Mouse (Mus musculus) layer of hippocampus, postnatal 36 days (tissue): ENCODE measurements at regions not wholly inside any gene's neighbourhood (a gene's known extent, or its start where the extent isn't known, plus 50 kb on each side); places are given as distances from the start of the nearest gene placed in this dataset.

ENCODE experiments used
- DNase-seq, 2 experiments: peaks; one replicate each; pipeline ENCODE4 v3.0.0; 2022

DNA sequence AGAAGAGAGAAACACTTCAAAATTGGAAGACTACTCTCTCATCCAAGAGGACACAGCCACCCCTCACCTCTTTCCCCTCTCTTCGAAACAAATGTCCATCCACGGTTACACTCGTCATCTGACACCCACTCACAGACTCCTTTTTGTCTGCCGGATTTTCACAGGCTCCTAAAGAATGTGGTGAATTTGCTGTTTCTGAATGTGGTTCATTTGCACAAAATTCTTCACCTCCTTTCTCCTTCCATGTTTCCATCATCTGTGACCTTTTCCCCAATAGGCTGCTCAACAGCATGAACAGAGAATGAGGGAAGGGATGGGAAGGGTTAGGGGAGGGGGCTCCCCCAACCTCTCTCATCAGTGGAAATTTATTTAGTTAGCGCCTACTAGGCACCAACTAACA is 122.4 kb downstream of the Nuak1 start:
- DNase-seq: no peak
